Mouse (Mus musculus) layer of hippocampus, postnatal 14 days (tissue): ENCODE measurements around the gene Izumo4. TPM values are rescaled to one million over a fixed set of nuclear protein-coding genes. Genes with fewer than 3 reads are reported as not detected.
A peak's percentile ranks its signal among the peaks of the same experiment; 100 is the strongest.

Experiments used
- DNase-seq, 2 experiments: peaks; one replicate each; pipeline ENCODE4 v3.0.0; 2021 to 2022; ENCODE audit warnings: low spot score in 2 of 2, mixed read lengths in 1 of 2
- long read RNA-seq, 2 experiments: library from polyadenylated mRNA; stranded (forward); transcript quantifications; one replicate each; pipeline ENCODE4 v2.0.0; 2021
- total RNA-seq, 2 experiments: library from RNA; stranded (reverse); gene quantifications; 2 replicates each; pipeline ENCODE4 v1.2.3; 2021

Gene Izumo4
- 10 to 100 TPM; 44.8 to 54.7 TPM for total RNA-seq
- long read RNA-seq, experiment 1, partial matches to known transcripts = 11 of 18 reads
- long read RNA-seq, experiment 1, other reads (novel, unspliced or antisense) = 7 of 18 reads
- long read RNA-seq, experiment 2, partial matches to known transcripts = 8 of 36 reads
- long read RNA-seq, experiment 2, other reads (novel, unspliced or antisense) = 28 of 36 reads

DNA sequence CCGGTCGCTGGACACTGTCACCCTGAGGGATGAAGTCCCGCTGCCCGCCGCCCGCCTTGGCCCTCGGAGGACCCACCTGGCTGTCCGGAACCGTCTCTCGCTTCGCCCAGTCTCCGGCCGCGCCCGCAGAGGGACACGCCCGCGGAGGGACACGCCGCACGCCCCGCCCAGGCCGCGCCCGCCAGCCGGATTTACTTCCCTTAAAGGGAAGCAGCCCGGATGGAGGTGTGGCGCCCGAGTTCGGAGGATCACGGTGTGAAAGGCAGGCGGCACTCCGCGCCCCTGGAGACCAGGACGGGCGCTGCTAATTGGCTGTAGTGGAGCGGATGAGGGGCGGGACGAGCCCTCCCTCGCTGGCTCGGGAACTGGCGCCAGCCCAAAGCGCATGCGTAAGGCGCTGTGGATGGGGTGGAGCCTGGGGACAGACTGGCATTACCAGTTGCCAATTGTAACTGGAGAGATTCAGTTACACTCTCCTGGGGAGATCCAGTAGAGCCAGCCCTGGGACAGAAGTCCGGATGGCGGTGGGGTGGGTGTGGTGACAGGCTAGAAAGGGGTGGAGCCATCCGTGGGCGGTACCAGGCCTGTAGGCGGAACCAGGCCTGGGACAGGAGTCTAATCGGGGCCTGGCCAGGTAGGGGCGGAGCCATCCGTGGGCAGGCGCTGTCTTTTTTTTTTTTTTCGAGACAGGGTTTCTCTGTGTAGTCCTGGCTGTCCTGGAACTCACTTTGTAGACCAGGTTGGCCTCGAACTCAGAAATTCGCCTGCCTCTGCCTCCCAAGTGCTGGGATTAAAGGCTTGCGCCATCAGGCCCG lies at the start of gene Izumo4, which contains the start of gene Mob3a:
TSS of gene Izumo4 (plus strand) at position 464 of the 815 bp plus-strand sequence.
TSS of gene Mob3a (minus strand) at position 257 of the 815 bp plus-strand sequence.
- DNase-seq = peak; percentile 97 to 99

DNA sequence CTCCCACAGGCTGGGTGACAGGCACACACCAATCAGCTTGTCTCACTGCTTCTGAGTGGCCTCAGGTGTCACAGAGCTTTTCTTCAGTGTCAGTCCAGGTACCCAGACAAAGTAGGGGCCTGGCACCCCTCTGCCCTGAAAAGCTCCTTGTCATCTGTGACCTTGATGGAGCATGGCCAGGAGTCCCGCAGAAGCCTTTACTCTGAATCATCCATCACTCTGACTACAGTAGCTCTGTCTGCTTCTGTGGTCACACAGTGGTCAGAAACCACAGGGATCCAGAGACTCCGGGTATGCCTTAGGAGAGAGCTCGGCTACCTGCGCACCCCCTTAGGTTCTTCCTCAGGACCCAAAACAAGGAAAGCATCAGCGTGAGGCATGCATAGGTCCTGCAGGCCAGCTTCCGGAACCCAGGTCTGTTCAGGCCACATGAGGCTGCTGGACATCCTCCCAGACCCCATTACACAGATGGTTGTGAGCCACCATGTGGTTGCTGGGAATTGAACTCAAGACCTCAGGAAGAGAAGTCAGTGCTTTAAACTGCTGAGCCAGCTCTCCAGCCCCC lies 48.7 kb upstream of the Izumo4 start:
- DNase-seq = no peak

DNA sequence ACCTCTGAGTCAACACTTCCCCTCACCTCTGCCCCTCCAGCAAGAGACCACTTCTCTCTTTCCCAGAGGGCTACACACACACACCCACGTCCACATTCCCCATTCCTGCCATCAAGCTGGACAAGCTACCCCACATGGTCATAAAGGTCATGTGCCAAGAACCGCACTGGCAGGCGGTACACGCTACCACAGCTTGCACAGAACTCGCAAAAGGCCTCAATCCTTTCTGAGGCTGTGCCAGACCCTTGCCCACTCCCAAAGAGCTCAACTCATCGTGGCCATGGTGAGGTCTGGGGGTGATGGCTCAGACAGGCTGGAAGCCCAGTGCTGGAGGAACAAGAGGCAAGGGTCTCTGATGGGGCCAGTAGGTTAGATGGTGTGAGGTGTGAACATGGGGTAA lies 47.1 kb upstream of the Izumo4 start:
- no peak for DNase-seq

DNA sequence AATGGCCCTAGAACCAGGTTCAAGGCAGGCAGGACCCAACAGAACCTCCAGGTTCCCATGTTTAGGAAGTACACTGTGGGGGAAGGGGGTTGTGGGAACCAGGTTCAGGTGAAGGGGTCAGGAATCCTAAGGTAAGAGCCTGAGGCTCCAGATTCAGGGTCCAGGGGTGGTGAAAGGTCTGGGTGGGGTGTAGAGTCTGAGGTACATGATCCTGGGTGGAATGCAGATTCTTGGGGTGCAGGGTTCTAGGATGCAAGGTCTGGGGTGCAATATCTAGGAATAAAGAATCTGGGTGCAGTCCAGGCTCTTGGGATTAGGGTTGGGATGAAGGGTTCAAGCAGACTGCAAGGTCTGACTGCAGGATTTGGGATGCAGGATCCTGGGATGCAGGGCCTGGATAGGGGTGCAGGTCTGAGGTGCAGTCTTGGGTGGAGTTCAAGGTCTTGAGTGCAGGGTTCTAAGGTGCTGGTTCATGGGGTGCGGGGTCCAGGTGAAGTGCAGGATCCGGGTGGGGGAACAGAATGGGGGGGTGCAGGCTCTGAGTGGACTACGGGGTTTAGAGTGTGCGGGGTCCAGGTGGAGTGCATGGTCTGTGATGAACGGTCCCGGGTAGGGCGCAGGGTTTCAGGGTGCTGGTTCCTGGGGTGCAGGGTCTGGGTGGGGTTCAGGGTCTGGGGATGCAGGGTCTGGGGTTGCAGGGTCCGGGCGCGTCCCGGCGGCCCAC lies 46.4 kb upstream of the Izumo4 start:
- no peak for DNase-seq

DNA sequence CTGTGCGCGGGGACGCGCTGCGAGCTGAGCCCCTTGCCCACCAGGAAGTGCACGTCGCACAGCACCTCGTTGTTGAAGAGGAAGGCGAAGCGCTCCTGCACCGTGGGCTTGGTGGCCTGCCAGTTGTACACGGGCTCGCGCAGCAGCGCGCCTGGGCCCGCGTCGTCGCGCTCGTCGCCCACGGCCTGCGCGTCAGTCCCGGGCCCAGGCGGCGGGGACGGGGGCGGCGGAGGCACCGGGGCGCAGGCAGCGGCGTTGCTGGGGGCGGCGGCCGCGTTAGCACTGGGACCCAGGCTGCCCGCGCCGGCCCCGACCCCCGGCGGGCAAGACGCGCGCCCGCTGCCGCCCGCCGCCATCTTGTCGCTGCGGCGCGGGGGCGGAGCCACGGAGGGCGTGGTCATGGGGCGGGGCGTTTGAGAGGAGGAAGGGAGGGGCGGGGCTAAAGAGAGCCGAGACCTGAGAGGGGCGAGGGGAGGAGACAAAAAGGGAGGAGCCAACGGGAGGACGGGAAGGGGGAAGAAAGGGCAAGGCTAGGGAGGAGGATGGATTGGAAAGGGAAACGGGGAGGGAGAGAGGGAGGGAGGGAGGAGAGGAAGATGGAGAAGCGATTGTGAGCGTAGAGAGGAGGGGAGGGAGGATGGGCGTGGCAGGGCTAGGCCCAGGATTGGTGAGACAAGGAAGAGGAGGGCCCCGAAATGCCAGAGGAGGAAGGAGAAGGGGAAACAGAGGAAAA lies 45.7 kb upstream of the Izumo4 start:
- peak; percentile 88 to 97 for DNase-seq

DNA sequence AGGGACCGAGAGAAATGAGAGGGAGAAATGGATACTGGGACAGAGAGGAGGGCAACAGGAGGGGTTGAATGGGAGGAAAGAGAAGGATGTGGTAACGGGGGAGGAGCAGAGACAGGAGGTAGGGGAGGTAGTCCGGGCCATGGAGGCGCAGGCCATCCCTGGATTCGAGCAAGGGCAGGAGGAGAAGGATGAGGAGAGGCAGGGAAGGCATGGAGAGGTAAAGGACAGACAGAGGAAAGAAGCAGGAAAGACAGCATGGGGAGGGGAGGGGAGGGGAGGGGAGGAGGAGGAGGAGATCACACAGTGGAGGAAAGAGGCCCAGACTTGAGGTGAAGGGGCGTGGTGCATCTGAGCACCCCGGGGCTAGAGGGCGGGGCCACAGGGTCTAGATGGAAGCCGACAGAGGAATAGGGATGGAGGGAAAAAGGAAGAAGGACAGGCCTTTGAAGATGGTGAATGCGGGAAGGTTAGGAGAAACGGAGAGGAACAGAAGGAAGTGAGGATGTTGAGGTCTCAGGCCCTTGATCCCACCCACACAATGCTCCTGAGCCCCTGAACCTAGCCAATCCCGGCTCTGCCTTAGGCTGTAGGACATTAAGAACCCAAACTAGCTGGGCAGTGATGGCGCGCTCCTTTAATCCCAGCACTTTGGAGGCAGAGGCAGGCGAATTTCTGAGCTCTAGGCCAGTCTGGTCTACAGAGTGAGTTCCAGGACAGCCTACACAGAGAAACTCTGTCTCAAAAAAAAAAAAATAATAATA lies 44.9 kb upstream of the Izumo4 start, which contains the start of gene Btbd2:
TSS of gene Btbd2 (minus strand) at position 209 of the 761 bp plus-strand sequence.
- no peak for DNase-seq

DNA sequence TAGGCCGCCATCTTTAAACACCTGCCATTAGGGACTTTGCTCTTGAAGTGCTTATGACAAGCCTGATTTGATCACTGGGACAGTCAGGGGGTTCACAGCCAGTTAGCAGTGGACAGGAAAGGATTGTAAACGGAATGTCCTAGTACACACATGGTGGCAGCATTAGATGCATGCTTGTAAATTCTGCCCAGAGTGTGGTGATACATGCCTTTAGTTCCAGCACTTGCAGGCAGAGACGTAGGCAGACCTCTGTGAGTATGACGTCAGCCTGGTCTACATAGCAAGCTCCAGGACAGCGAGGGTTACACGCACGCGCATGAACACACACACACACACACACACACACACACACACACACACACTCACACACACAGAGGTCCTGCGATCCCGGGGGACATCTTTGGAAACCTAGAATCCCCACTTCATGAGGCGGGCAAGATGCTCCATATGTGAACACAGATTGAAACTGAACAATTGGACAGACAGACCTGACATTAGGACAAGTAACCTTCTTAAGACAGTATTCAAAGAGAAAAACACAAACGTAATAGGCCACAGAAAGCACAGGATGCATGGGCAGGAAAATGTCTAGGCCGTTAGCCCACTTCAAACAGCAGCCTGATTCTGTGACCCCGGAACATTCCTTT lies 43.7 kb upstream of the Izumo4 start:
- no peak for DNase-seq

DNA sequence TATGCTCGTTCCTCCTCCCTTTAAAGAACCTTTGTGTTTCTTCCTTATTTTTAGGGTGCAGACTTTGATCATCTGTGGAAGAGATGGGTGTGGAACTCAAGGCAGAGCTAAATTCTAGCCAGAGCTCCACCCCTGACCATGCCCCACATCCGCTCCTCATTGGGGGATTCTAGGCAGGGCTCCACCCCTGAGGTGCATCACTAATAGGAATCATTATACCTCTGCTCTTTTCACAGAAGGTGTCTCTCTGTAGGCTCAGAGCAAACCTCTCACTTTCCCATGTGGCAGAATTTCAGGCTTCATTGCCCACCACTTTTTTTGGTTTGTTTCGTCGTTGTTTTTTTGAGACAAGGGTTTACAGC lies 43.2 kb upstream of the Izumo4 start:
- no peak for DNase-seq

DNA sequence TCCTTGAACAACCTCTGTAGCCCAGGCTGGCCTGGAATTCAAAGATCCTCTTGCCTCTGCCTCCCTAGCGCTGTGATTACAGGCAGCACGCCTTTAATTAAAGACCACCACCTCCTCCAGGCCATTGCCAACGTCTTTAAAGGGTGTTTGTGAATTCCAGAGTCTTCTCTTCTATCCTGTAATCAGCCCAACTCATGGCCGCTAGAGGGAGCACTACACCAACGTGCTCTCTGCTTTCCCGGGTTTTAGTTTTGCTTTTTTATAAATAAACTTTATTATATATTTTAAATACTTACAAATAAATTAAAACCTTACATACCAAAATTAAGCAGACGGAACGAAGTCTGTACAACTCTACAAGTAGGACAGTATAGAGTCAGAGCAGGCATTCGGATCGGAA lies 42.8 kb upstream of the Izumo4 start:
- peak; percentile 77 for DNase-seq

DNA sequence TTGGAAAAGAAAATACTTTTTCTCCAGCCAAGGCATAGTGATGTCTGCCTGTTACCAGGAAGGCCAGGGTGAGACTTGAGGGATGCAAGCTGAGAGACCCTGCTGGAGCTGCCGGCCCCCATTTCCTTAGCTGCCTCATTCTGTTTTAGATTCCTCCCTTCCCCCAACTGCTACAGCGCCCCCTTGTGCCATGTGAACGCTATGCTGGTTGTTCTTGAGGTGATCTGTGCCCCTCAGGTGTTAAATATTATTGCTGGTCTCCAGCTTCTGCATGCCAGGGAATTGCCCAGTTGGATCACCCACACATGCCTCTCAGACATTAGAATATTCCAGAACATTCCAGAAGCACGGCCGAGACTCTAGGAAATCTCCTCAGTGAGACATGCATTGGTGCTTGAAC lies 40.8 kb upstream of the Izumo4 start:
- no peak for DNase-seq

DNA sequence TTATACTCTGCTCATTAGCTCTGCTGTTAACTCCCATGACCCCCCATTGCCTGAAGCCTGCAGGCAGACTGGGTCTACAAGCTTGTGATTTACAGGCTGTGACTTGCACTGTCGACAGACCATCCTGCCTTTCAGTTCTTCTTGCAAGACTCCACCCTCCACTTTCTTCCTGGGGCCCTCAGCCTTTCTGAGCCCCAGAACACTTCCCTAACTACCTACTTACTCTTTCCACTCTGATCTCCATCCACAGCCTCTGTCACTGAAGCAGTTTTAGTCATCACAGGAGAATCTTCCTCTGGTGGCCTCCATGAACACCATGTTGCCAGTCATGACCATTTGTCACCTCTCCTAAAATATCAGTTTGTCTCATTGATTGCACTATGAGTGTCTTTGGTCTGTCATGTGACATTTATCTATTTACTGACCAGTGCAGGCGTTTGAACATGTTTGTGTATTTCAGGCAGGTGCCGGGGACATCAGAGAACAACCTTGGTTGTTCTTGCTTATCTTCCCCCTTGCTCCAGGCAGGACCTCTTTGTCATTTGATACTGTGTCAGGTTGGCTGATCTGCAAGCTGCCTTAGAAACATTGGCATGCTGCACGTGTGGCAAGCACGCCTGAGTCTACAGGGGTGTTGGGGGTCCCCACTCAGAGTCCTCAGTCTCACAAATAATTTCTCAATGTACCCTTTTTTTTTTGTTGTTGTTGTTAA lies 38.3 kb upstream of the Izumo4 start:
- no peak for DNase-seq

DNA sequence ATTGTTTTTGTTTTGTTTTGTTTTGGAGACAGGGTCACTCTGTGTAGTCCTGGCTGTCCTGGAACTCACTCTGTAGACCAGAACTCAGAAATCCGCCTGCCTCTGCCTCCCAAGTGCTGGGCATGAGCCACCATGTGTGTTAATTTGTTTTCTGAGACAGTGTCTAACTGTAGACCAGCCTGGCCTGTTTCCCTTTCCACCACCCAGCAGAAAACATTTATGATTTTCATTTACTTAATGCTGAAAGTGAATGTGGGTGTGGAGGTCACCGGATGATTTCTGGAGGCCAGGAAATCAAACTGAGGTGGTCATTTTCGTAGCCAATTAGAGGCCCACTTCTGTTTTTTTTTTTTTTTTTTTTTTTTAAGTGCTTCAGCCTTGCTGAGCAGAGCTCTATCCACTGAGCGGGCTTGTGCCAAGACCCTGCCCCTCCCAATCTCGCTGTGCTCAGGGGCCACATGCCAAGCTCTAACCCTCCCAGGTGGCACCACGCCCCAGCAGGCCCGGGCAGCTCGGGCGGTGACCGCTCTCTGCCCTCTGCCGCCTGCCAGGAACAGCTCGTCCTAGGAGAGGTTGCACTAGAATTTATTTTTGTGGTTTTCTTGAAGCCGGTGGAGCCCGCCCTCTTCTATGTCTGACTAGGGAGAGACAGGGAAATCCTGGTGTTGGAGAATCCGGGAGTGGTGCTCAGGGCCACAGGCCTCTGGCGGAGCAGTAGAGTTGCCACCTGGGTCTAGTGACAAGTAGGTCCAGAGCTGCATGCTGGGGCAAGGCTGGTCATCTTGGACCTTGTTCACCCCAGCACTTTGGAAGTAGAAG lies 37.6 kb upstream of the Izumo4 start:
- DNase-seq = no peak

DNA sequence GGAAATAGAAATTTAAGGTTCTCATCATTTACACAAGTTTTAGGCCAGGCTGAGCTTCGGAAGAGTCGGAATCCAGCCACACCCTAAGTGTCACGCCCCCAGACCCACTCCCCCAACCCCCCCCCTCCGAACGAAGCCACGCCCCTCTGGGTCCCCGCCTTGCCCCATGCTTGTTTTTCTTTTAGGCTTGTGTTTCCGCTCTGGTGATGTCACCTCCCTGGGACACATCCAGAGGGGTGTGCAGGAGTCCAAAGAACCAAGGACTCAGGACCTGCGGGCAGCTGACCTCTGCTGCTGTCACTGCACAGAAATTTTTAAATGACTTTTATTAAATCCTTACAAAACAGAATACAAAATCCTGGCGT lies 37.0 kb upstream of the Izumo4 start:
- no peak for DNase-seq

DNA sequence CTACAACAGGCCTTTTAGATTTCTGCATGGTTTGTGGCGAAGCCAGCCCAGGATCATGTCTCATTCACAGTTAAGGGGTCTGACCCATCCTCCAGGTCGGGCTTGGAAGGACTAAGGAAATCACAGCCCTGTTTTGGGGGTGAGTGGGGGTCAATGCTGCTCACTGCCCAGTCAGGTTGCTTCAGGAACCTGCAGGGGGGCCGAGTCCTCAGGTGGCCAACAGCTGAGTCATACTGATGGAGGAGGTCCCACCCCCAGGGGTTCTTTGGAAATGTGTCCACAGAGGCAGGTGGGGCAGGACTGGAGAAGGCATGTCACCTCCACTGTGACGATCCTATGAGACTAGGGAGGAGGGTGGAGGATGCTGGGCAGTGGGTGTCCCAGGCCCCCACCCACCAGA lies 36.5 kb upstream of the Izumo4 start:
- no peak for DNase-seq

DNA sequence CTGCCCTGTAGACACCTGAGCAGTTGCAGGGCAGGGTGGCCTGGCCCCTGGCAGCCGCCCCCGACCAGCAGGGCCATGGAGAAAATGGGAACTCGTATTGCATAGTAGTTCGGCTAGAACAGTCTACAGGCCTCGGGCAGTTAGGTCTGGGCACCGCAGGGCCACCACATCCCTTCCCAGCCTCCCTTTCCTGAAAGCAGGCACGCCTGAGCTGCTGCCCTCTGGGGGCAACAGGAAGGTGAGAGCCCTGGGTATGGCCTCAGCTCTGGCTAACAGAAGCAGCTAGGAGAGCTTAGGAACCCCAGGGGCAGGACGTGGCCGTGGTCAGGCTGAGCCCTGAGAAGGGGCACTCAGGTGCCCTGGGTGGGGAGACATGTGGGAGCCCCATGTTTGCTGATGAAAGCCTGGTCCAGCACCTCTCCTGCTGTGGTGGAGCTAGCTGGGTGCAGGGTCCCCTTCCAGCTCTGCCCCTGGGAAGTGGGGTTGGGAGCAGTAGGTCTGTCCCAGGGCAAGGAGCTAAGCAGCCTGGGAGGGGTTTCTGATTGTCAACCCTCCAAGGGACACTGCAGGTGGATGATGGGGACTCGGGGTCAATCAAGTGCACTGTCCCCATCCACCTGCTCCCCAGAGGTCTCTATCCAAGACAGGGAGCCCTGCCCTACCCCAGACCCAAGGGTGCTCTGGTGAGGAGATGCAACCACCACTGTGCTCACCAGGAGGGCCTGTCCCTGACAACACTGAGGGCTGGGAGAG lies 35.8 kb upstream of the Izumo4 start:
- no peak for DNase-seq

DNA sequence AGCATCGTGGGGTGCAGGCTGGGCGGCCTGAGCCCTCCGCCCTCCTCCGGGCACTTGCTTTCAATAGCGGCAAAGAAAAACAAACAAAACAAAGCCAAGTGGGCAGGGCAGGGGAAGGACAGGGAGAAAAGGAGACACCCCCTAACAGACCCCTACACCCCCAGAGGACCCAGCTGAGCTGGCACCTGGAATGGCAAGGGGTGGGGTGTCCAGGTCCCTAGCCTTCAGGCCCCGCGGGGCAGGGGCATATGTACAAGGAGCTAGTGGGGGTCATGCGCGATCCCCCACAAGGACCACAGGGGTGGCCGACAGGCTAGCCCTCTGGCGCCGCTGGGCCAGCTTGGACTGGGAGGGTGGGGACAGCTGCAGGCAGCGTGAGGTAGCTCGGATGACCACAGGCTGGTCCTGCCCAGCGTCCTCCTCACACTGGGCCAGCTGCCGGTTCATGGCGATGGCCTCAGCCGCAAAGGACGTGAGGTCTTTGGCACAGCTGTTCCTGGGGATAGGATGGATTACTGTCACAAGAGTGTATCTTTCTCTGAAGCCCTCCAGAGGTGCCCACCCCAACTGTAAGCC lies 35.1 kb upstream of the Izumo4 start:
- DNase-seq = no peak

DNA sequence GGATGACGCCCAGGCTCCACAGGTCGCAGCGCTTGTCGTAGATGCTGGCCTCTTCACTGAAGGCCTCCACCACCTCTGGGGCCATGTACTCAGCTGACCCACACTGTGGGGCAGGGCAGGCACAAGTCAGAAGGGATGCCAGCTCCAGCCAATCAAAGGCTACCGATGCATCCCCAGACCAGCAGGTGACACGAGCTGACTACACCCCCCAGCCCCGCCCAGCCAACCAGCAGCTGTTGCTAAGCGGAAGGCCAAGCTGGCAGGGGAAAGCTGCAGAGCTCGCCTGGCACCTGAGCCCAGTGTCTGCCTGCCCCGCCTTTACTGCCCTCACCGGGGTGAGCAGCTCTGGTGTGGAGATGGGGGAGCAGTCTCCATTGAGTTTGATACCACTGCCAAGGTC lies 33.4 kb upstream of the Izumo4 start:
- no peak for DNase-seq
